Mouse (Mus musculus) brain, embryonic 14.5 days (tissue): ENCODE measurements around the gene Socs5.

ENCODE experiments used
- CTCF ChIP-seq: fragments of 200-500 bp; IDR thresholded peaks from 2 replicates; pipeline ENCODE4 v1.5.1; 2012; ENCODE audit warnings: inconsistent platforms, mild to moderate bottlenecking, moderate library complexity, borderline replicate concordance; ENCODE audit not compliant: insufficient read depth, insufficient read length; ENCODE audit errors: extremely low read depth
- POLR2A ChIP-seq: fragments of 200-500 bp; IDR thresholded peaks from 2 replicates; pipeline ENCODE4 v1.6.1; 2012; ENCODE audit warnings: mild to moderate bottlenecking, inconsistent platforms, borderline replicate concordance; ENCODE audit not compliant: poor library complexity, insufficient read depth, insufficient read length, severe bottlenecking; ENCODE audit errors: extremely low read depth

GRCm38 (mm10) chr17:87135741-87136140, 28.3 kb downstream of the Socs5 start:
- TF ChIP-seq CTCF (no peak), POLR2A (no peak)
